Mouse (Mus musculus) heart, postnatal 0 days (tissue): ENCODE measurements around the gene Depdc5. TPM values are rescaled to one million over a fixed set of nuclear protein-coding genes. Genes with fewer than 3 reads are reported as not detected.
A peak's percentile ranks its signal among the peaks of the same experiment; 100 is the strongest.
"Not testable (repeated sequence)": the region's sequence is repeated elsewhere in the genome, so short reads cannot be mapped to it uniquely, and the experiment has no call there.

Experiments
- ATAC-seq: fragments of 200-750 bp; cut with Nextera tagmentation; 2 replicates; pipeline ENCODE4 v1.8.0; 2017; ENCODE audit warnings: low read depth, moderate number of reproducible peaks, moderate library complexity; ENCODE audit not compliant: insufficient read depth
- DNase-seq: peaks from one replicate; pipeline ENCODE4 v3.0.0-alpha.2; 2016; ENCODE audit warnings: low spot score
- H3K27ac ChIP-seq: fragments of 300-500 bp; sonication (generic); 2 replicates; pipeline ENCODE4 v1.5.1; 2014; ENCODE audit warnings: low read depth, mild to moderate bottlenecking
- H3K27me3 ChIP-seq: fragments of 300-500 bp; sonication (generic); 2 replicates; pipeline ENCODE4 v1.6.1; 2014; ENCODE audit warnings: low read length, mixed read lengths; ENCODE audit not compliant: control insufficient read depth, insufficient read depth
- H3K36me3 ChIP-seq: fragments of 300-500 bp; sonication (generic); replicated peaks from 2 replicates; pipeline ENCODE4 v1.6.1; 2014; ENCODE audit warnings: low read length, mixed read lengths; ENCODE audit not compliant: control insufficient read depth, insufficient read depth
- H3K4me1 ChIP-seq: fragments of 300-500 bp; sonication (generic); 2 replicates; pipeline ENCODE4 v1.6.1; 2014; ENCODE audit warnings: antibody characterized with exemption; ENCODE audit not compliant: control insufficient read depth, insufficient read depth
- H3K4me2 ChIP-seq: fragments of 300-500 bp; sonication (generic); 2 replicates; pipeline ENCODE4 v1.6.1; 2014; ENCODE audit warnings: low read depth, mild to moderate bottlenecking, low read length, moderate library complexity
- H3K4me3 ChIP-seq: fragments of 300-500 bp; sonication (generic); 2 replicates; pipeline ENCODE4 v1.5.1; 2014; ENCODE audit warnings: low read depth, low read length
- H3K9ac ChIP-seq: fragments of 300-500 bp; sonication (generic); replicated peaks from 2 replicates; pipeline ENCODE4 v1.6.1; 2014; ENCODE audit warnings: low read depth, low read length, mixed read lengths
- H3K9me3 ChIP-seq: fragments of 300-500 bp; sonication (generic); replicated peaks from 2 replicates; pipeline ENCODE4 v1.6.1; 2016; ENCODE audit warnings: low read length; ENCODE audit not compliant: control insufficient read depth
- CTCF ChIP-seq: IDR thresholded peaks from 2 replicates; pipeline ENCODE4 v1.5.1; 2016; ENCODE audit warnings: antibody characterized with exemption, control low read depth, low read depth
- EP300 ChIP-seq: IDR thresholded peaks from 2 replicates; pipeline ENCODE4 v1.6.1; 2016; ENCODE audit warnings: antibody characterized with exemption, low read depth
- WGBS: fragments of 180-500 bp; shearing (Covaris S2); extraction: QIAGEN DNeasy Blood & Tissue Kit; methylation state at CpG from one replicate; pipeline ENCODE4 v1.1.7; 2014; 5-methylcytosine and 5-hydroxymethylcytosine counted together
- polyA plus RNA-seq: library from polyadenylated mRNA; unstranded; fragments of >200 nt; fragmentation: Nextera tagmentation; extraction: Ambion mirVana; gene quantifications from 2 replicates; pipeline ENCODE4 v1.2.1, GENCODE M21; 2015
- total RNA-seq: library from RNA; depleted of rRNA; stranded (reverse); fragments of >200 nt; gene quantifications from 2 replicates; pipeline ENCODE4 v1.2.3, GENCODE M21; 2014; ENCODE audit warnings: low replicate concordance

Depdc5 gene
- total and polyA plus RNA-seq, 2 experiments from 2014 or later = 5.9 to 58.4 TPM

GRCm38 (mm10) chr5:32852026-32852425 lies 11.5 kb upstream of the Depdc5 start:
- no peak for ATAC-seq
- Histone ChIP-seq H3K27ac (peak overlapping the region; percentile 46), H3K9ac (no peak overlapping the region)

GRCm38 (mm10) chr5:32853731-32854507 lies 9.6 kb upstream of the Depdc5 start, which contains the start of gene Prr14l:
Prr14l (minus strand) TSS chr5:32854256.
- TF ChIP-seq CTCF = no peak
- peak; percentile 85; the same call in 1 of the 2 replicates for TF ChIP-seq EP300
- Histone ChIP-seq H3K27ac (peak within 1 kb of the TSS; percentile 93), H3K4me2 (peak within 1 kb of the TSS; percentile 85), H3K27me3 (no peaks in the 10 kb centered on the region), H3K36me3 (peaks cover 4% of the 10 kb centered on the region; the same call in 1 of the 2 replicates), H3K4me1 (peaks cover 24% of the 10 kb centered on the region), H3K9ac (peak within 1 kb of the TSS; percentile 96), H3K9me3 (no peaks in the 10 kb centered on the region), H3K4me3 (peak within 1 kb of the TSS; percentile 91)
- DNase-seq (peak; percentile 92), ATAC-seq (peak; percentile 99)
- WGBS = under 1% methylated on average over 50 of the region's 51 CpGs

More at GRCm38 (mm10) chr5:32852026-32852425, 11.5 kb upstream of the Depdc5 start:
- H3K4me2 ChIP-seq = peak overlapping the region; percentile 85
- WGBS = 30% methylated on average over 6 of the region's 6 CpGs
- no peak for TF ChIP-seq CTCF
- no peak for TF ChIP-seq EP300
- H3K4me1 ChIP-seq = peaks cover 24% of the 10 kb centered on the region
- peaks cover 8% of the 10 kb centered on the region; the same call in 1 of the 2 replicates for H3K36me3 ChIP-seq
- H3K9me3 ChIP-seq = no peaks in the 10 kb centered on the region
- H3K4me3 ChIP-seq = 0 out of 2 replicates have a peak overlapping the region, but pooled peaks have one; percentile 2
- no peaks in the 10 kb centered on the region for H3K27me3 ChIP-seq
- no peak for DNase-seq

GRCm38 (mm10) chr5:32854818-32855217 lies 8.7 kb upstream of the Depdc5 start:
- 84% methylated on average over 4 of the region's 4 CpGs for WGBS
- Histone ChIP-seq H3K9ac (no peak overlapping the region), H3K4me1 (peaks cover 24% of the 10 kb centered on the region), H3K4me2 (no peak overlapping the region), H3K4me3 (no peak overlapping the region), H3K27me3 (no peaks in the 10 kb centered on the region), H3K36me3 (peaks cover 4% of the 10 kb centered on the region; the same call in 1 of the 2 replicates), H3K9me3 (no peaks in the 10 kb centered on the region), H3K27ac (no peak overlapping the region)
- TF ChIP-seq EP300 (no peak), CTCF (no peak)
- DNase-seq (no peak), ATAC-seq (no peak)

GRCm38 (mm10) chr5:32855274-32855673 lies 8.2 kb upstream of the Depdc5 start:
- H3K4me2 ChIP-seq, H3K27me3 ChIP-seq, H3K9ac ChIP-seq, H3K27ac ChIP-seq, H3K36me3 ChIP-seq, H3K4me3 ChIP-seq, DNase-seq, ATAC-seq, H3K9me3 ChIP-seq: not testable (repeated sequence)
- H3K4me1 ChIP-seq = peaks cover 24% of the 10 kb centered on the region
- WGBS = 96% methylated on average over 2 of the region's 3 CpGs

GRCm38 (mm10) chr5:32857781-32858220 lies 5.7 kb upstream of the Depdc5 start:
- H3K9me3 ChIP-seq = no peaks in the 10 kb centered on the region
- 0 out of 2 replicates have a peak overlapping the region, but pooled peaks have one; percentile 0 for H3K9ac ChIP-seq
- H3K4me2 ChIP-seq = peak overlapping the region; percentile 79
- peak; percentile 52 for DNase-seq
- H3K36me3 ChIP-seq = no peaks in the 10 kb centered on the region
- H3K4me3 ChIP-seq = peak overlapping the region; percentile 50
- TF ChIP-seq CTCF = no peak
- TF ChIP-seq EP300 = no peak
- H3K4me1 ChIP-seq = peaks cover 4% of the 10 kb centered on the region; the same call in 1 of the 2 replicates
- no peak overlapping the region for H3K27ac ChIP-seq
- no peak for ATAC-seq
- 6% methylated on average over 6 of the region's 6 CpGs for WGBS
- no peaks in the 10 kb centered on the region for H3K27me3 ChIP-seq
